8 mouse cellular contexts compared by ENCODE assay signal in the genomic region with DNA sequence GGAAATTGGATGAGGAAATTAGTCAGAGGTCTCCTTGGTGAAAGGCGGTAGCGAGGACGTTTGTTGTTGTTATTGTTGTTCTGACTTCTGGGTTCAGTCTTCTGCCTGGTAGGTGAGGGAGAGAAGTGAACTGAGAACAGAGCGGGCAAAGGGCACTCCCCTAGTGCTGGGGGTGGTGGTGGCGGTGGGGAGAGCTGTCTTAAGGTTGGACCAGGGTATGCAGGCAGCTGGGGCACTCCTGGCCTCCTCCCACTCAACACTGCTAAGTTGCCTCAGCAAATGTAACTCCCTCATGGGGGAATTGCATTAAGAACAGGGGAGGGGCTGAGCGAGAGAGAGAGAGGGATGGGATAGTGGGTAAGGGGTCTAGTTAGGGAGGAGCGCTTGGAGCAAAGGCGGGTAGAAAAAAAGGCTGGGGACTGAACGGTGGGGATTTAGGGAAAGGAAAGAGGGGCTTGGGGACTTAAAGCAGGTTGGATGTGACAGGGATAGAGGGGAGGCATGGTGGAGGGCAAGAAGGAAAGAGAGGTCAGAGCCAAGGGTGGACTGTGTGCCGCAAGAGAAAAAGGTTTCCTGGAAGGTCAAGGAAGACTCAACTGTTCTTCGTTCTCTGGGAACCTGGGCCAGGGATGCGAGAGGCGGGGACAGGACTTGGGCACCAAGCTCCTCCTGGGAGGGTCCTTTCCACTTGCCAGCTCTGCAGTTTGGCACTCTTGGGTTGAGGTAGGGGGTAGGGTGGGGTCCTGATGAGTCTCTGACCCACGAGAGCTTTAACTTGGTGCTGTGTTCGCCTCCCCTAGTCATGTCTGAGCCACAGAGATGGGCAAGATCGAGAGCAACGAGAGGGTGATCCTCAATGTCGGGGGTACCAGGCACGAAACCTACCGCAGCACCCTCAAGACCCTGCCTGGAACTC. TPM values are rescaled to one million over a fixed set of nuclear protein-coding genes. Genes with fewer than 3 reads are reported as not detected.
DNase-seq lines count a peak whose midpoint lies in the region; ATAC-seq and TF ChIP-seq lines count a peak whose summit lies in the region.

A gene (plus strand): TSS at position 235 of the 916 bp plus-strand sequence.

- 0 out of 2 replicates have a peak, but pooled peaks cover 5% of the 10 kb centered on the region for H3K4me1 ChIP-seq in heart, embryonic 16.5 days (ENCODE audit: control insufficient read depth, insufficient read depth, low read length)
- H3K4me1 ChIP-seq in midbrain, embryonic 10.5 days: peaks cover 26% of the 10 kb centered on the region

- TF ChIP-seq CTCF in Patski (IDR thresholded peaks at IDR 0.05): no peak

- POLR2A ChIA-PET in Patski (lab: Charles Lee): no interaction called here

- peak within 1 kb of the TSS; percentile 65 for H3K4me3 ChIP-seq in heart, embryonic 16.5 days (ENCODE audit: low read length)
- H3K4me3 ChIP-seq in midbrain, embryonic 10.5 days: peak within 1 kb of the TSS; percentile 72

- CTCF ChIA-PET in Patski (lab: Charles Lee): interaction anchor here (1.5 kb wide), 1 partner anchor 11 kb away, joined by 3 read pairs; no protein-coding TSS in a partner anchor

- DNase-seq in frontal cortex, postnatal 10 days (ENCODE audit: low spot score in 2 of 2): no peak
- no peak for DNase-seq in Patski (ENCODE audit: low read depth, low spot score)
- peak; percentile 27 to 46 for DNase-seq in kidney, postnatal 4 days
- peak; percentile 43 for DNase-seq in midbrain, embryonic 10.5 days (ENCODE audit: low spot score)
- no peak for DNase-seq in c-Kit-positive CD71-positive TER-119-positive erythroid progenitor cells, embryonic 14.5 days (ENCODE audit: low spot score)
- DNase-seq in frontal cortex, postnatal 14 days (ENCODE audit: low spot score in 2 of 2): no peak

- no peaks in the 10 kb centered on the region for H3K36me3 ChIP-seq in heart, embryonic 16.5 days (ENCODE audit: control insufficient read depth, insufficient read depth)
- H3K36me3 ChIP-seq in midbrain, embryonic 10.5 days: no peaks in the 10 kb centered on the region

- no peaks in the 10 kb centered on the region for H3K9me3 ChIP-seq in heart, embryonic 16.5 days (replicated peaks; ENCODE audit: control insufficient read depth, low read length)
- no peaks in the 10 kb centered on the region for H3K9me3 ChIP-seq in midbrain, embryonic 10.5 days (replicated peaks)

- ATAC-seq in frontal cortex, adult (ENCODE audit: low TSS enrichment): peak; percentile 31; the same call in 1 of the 2 replicates
- ATAC-seq in Patski: peak; percentile 23
- ATAC-seq in heart, embryonic 16.5 days (replicated peaks; ENCODE audit: extremely low read depth, insufficient read depth, low FRiP score): peak; percentile 30; the same call in 1 of the 2 replicates

- WGBS in heart, embryonic 16.5 days: under 1% methylated on average over 20 of the region's 20 CpGs
- WGBS in midbrain, embryonic 10.5 days: under 1% methylated on average over 20 of the region's 20 CpGs

- peak within 1 kb of the TSS; percentile 70 for H3K9ac ChIP-seq in heart, embryonic 16.5 days (ENCODE audit: low read length)

- no peak within 1 kb of the TSS for H3K27ac ChIP-seq in heart, embryonic 16.5 days (ENCODE audit: low read length)
- H3K27ac ChIP-seq in midbrain, embryonic 10.5 days (replicated peaks): peak within 1 kb of the TSS; percentile 73

- H3K4me2 ChIP-seq in heart, embryonic 16.5 days (ENCODE audit: low read depth, low read length): peak within 1 kb of the TSS; percentile 96

- H3K27me3 ChIP-seq in Patski: no peaks in the 10 kb centered on the region
- H3K27me3 ChIP-seq in heart, embryonic 16.5 days (ENCODE audit: control insufficient read depth, insufficient read depth, low read length): peaks cover 25% of the 10 kb centered on the region
- peaks cover 52% of the 10 kb centered on the region for H3K27me3 ChIP-seq in midbrain, embryonic 10.5 days (ENCODE audit: low read depth, poor library complexity, severe bottlenecking)

- in situ Hi-C loops in Patski (cut with MboI; ENCODE audit: low pct_unique_long_range_greater_than_20kb): no loop called here

RNA-seq across cellular contexts. Expression of the gene that starts here (rescaled TPM):
- polyA plus RNA-seq in Patski (2021): 0.14 TPM
- 1.4 and 2.1 TPM in 2 replicates for polyA plus RNA-seq in heart, embryonic 16.5 days (2015; fragmentation: Nextera tagmentation; extraction: Ambion mirVana)
- polyA plus RNA-seq in midbrain, embryonic 10.5 days (2016; fragmentation: Nextera tagmentation; extraction: Ambion mirVana): 1.0 and 2.6 TPM in 2 replicates

Comparison
In these comparisons a context has a peak if more than half of its experiments do, and no peak if none do; other contexts are left out.
1. Peak in ATAC-seq in Patski; RNA of the gene not detected or under 1 TPM.
2. DNase-seq: peak in kidney, postnatal 4 days (2 of 2) and midbrain, embryonic 10.5 days (single experiment); none in frontal cortex, postnatal 10 days (0 of 2), Patski (single experiment), c-Kit-positive CD71-positive TER-119-positive erythroid progenitor cells, embryonic 14.5 days (single experiment) and frontal cortex, postnatal 14 days (0 of 2).
3. Peak in every context shown above with its lines, with median percentiles within 50 percentile points of each other: ATAC-seq.